Mouse (Mus musculus) cerebellum, postnatal 14 days (tissue): ENCODE measurements around the gene Slc35e3.

Experiments
- DNase-seq, 2 experiments: peaks; one replicate each; pipeline ENCODE4 v3.0.0; 2021; ENCODE audit warnings: mixed read lengths in 2 of 2

Gene Slc35e3

GRCm38 (mm10) chr10:117746297-117746883 is at the start of gene Slc35e3:
Gene Slc35e3, minus strand, starts transcription at chr10:117746365.
- DNase-seq: peak; percentile 97 to 98

GRCm38 (mm10) chr10:117795206-117795605 is 49.0 kb upstream of the Slc35e3 start:
- DNase-seq: no peak

GRCm38 (mm10) chr10:117793436-117794030 is 47.4 kb upstream of the Slc35e3 start:
- peak in 1 of 2 experiments; percentile 10 for DNase-seq

- peak; percentile 100 for DNase-seq
Observed at GRCm38 (mm10) chr10:117792141-117793091, 46.3 kb upstream of the Slc35e3 start, which contains the start of gene Nup107. Gene Nup107, minus strand, starts transcription at chr10:117792705.

- no peak for DNase-seq
Observed at GRCm38 (mm10) chr10:117791171-117791470, 45.0 kb upstream of the Slc35e3 start.

GRCm38 (mm10) chr10:117790421-117791170 is 44.4 kb upstream of the Slc35e3 start:
- DNase-seq: no peak

GRCm38 (mm10) chr10:117790011-117790410 is 43.8 kb upstream of the Slc35e3 start:
- no peak for DNase-seq

GRCm38 (mm10) chr10:117784646-117785045 is 38.5 kb upstream of the Slc35e3 start:
- DNase-seq: no peak

- DNase-seq: no peak
Observed at GRCm38 (mm10) chr10:117783786-117784420, 37.7 kb upstream of the Slc35e3 start.

GRCm38 (mm10) chr10:117782491-117783260 is 36.5 kb upstream of the Slc35e3 start:
- no peak for DNase-seq

- DNase-seq: no peak
Observed at GRCm38 (mm10) chr10:117782056-117782455, 35.9 kb upstream of the Slc35e3 start.

GRCm38 (mm10) chr10:117781021-117781725 is 35.0 kb upstream of the Slc35e3 start:
- DNase-seq: no peak

- DNase-seq: no peak
Observed at GRCm38 (mm10) chr10:117780306-117780911, 34.2 kb upstream of the Slc35e3 start.

GRCm38 (mm10) chr10:117779581-117780305 is 33.6 kb upstream of the Slc35e3 start:
- DNase-seq: no peak

GRCm38 (mm10) chr10:117778951-117779350 is 32.8 kb upstream of the Slc35e3 start:
- DNase-seq: no peak

GRCm38 (mm10) chr10:117778328-117778910 is 32.3 kb upstream of the Slc35e3 start:
- DNase-seq: no peak

GRCm38 (mm10) chr10:117777501-117778327 is 31.5 kb upstream of the Slc35e3 start:
- no peak for DNase-seq

GRCm38 (mm10) chr10:117777103-117777470 is 30.9 kb upstream of the Slc35e3 start:
- no peak for DNase-seq
